Mouse (Mus musculus) CD8-positive naive resting alpha-beta T cell, adult 2 months (primary cell): Measurements from ENCODE around the gene Boll.

Experiments
- DNase-seq, 2 experiments: peaks; one replicate each; pipeline ENCODE4 v3.0.0; 2022; ENCODE audit warnings: low read depth in 2 of 2, low spot score in 2 of 2

Boll gene

GRCm38 (mm10) chr1:55208500-55209140 is 154.6 kb downstream of the Boll start:
- DNase-seq, result no peak

DNA sequence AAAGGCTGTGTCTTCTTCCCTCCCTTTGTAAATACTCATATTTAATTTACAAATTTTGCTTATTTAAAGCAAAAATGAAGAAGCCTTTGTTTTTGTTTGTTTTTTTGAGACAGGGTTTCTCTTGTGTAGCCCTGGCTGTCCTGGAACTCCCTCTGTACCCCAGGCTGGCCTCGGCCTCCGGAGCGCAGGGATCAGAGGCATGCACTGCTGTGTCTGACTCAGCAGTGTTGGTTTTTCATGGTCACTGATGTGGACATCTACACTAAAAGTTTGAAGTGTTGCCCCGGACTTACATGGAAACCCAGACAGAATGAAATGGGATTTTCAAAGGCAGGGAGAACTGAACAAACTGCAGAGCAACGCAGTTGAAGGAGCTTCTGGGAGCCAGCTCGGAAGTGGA is 155.7 kb downstream of the Boll start:
- no peak for DNase-seq

- no peak for DNase-seq
These were observed 157.4 kb downstream of the Boll start for GRCm38 (mm10) chr1:55205808-55206327.

DNA sequence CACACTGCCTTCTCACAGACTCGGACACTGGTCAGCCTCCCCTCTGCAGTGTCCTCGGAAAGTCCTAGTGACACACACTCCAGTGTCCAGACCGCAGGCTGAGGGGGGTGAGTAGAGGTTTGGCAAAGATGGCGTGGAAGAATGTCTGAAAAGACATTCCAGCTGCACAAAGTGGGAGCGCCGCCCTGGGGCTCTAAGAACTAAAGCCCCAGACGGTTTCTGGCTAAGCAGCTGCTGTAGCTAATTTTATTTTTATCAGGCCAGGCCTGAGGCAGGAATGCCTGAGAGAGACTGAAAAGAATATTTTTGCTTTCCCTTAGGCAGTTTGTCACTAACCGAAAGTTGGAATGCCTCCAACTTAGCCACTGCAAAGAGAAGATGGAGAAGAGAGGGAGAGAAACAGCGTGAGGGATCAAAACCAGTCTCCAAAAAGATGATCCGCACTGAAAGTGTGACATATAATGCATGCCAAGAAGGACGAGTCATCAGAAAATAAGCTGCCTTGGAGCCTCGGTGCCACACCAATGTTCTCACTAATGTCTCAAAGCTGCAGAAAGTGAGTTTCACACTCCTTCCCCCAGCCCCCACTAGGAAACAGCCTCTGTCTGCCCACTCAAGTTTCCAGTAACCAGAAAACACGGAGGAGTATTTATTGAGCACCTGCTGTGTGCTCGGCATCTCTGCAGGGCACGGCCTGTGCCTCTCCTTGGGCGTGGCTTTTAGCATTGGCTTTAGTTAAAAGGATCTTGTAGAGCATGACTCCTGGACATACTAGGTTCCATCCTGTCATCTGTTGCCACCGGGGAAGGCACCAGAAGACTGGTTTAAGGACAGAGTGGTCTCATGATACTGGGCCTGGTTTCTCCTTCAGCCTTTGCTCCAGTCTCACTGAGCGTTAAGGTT is 161.2 kb downstream of the Boll start:
- DNase-seq, result no peak

- DNase-seq, result no peak
These were observed 164.6 kb downstream of the Boll start for GRCm38 (mm10) chr1:55198719-55199118.
